Mouse (Mus musculus) monocyte, adult 2 months (primary cell): ENCODE results near the gene Slc7a1.
A peak's percentile ranks its signal among the peaks of the same experiment; 100 is the strongest.

ENCODE experiments used
- DNase-seq, 2 experiments: peaks; one replicate each; pipeline ENCODE4 v3.0.0; 2022; ENCODE audit warnings: low spot score in 2 of 2, low read depth in 1 of 2

Slc7a1 gene

DNA sequence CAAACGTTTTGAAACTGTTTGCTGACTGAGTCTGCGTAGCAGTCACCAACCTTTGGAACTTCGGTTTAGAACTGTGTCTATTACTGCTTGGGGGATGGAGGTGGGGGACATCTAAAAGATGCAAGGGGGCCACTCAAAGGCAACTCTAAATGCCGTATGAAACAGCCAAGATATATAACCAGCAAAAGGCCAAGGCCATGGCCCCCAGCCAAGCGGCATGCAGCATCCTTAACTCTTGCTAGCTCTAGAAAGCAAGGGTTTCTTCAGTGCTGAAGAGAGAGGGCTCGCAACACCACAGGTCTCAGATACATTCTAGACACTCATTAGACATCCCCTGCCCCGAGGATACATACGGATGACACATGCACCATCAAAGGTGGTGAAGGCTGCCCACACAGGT lies 6.4 kb downstream of the Slc7a1 start:
- no peak for DNase-seq

DNA sequence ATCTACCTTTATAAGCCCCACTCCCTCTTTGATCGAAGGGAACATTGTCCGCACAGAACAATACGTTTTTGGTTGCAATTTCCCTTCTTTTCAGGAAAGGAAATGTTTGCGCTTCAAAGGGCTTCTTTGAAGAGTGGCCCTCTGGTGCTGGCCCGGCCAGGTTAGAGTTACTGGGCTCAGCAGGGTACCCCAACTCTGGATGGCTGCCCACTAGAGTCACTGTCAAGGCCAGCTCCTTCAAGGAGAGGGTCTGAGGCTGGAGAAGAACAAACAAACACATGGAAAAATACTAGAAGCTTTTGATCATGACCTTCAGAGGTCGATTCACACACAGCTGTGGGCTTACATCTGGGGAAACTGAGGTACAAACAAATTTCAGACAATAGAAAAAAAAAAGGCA lies 6.9 kb downstream of the Slc7a1 start:
- DNase-seq: no peak

DNA sequence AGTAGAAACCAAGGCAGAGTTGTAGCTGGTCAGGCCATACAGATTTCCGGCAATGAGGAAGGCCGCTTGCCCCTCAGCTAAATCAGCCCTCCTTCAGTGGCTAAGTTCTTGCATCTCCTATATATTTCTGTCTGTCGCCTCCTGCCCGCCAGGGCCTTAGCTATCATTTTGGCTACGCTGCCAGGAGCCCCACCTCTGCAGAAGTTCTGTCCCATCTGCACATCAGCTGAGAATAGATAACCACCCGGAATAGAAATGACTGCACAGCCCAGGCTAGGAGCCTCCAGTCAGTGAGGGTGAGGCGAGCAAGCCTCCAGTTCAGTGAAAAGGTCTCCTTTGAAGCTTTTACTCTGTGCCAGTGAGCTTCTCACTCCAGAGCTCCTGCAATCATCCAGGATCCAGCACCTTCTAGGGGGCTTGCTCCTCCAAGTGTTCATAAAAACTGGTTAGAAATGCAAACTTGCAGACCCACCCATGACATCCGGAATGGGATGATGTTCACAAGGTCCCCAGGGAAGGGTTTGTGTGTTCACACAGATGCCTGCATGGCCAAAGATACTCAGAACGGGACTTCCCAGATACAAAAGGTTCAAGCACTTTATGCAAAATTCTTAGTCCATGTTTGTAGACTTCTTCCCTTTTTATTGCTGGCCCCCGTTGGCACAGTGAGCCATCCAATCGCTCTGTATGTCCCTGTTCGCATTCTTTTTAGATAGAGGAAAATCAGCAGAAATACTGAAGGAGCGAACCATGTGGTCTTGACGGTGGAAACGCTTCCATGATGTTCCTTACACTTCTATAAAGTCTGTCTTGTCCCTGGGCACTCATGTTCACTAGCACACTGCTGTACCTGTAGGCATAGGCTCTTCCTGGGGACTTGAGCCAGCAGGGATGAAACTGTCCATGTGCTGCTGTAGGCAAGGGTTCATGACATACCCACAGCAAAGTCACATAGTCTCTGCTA lies 10.4 kb downstream of the Slc7a1 start:
- no peak for DNase-seq

DNA sequence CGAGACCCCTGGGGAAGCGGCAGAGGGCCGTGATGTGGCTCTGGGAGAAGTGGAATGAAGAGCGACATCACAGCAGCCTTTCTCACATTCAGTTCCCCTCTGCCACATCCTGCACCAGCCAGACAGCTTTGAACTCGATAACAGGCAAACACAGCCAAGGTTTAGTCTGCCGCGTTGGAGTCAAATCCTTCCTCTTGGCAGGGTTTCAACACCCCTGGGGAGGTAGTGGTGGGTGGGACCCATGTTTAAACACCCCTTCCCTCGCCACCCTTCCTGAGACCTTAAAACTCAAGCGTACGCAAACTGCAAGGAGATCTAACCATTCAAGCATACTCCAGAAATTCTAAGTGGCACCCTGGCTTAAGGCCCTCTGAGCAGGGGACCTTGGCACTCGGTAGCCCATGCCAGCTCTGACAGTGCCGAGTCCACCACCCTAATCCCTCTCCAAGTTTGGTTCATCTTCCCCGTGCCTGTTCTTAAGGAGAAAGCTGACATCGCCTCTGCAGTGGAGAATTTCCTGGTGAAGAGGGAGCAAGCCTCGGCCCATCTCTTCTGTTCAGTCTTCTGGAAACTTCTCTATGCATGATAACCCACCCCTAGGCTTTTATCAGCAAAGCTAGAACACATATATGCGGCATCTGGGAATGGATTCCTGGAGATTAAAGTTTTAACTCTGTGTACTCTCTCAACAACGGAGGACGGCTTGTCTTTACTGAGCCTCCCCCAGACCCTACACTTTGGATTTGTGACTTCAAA lies 11.3 kb downstream of the Slc7a1 start:
- no peak for DNase-seq

DNA sequence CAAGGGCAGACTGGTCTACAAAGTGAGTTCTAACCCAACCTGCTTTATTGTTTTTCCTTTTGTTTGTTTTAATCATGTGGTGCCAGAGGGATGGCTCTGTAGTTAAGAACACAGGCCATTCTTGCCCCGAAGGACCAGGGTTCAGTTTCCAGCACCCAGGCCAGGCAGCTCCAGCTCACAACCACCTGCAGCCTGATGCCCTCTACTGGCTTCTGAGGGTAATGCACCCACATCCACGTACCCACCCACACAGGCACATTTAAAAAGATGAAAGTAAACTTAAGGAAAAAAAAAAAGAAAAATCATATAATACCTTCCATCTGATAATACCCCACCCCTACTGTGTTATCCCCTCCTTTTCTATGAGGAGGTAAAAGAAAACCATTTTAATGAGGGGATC lies 11.9 kb downstream of the Slc7a1 start:
- no peak for DNase-seq

DNA sequence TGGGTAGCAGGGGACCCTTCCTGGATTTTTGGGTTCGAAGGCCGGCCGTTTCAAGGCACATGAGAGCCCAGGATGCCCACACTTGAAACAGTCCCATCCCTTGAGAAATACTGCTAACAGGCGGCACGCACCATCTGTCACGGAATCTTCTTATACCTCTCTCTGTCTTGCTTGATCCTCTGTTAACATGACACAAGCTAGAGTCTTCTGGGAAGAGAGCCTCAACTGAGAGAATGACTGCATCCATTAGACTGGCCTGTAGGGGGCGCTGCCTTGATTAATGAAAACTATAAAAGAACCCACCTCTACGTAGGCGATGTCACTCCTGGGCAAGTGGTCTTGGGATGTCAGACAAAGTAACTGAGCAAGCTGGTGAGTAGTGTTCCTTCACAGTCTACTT lies 13.2 kb downstream of the Slc7a1 start:
- DNase-seq: no peak

DNA sequence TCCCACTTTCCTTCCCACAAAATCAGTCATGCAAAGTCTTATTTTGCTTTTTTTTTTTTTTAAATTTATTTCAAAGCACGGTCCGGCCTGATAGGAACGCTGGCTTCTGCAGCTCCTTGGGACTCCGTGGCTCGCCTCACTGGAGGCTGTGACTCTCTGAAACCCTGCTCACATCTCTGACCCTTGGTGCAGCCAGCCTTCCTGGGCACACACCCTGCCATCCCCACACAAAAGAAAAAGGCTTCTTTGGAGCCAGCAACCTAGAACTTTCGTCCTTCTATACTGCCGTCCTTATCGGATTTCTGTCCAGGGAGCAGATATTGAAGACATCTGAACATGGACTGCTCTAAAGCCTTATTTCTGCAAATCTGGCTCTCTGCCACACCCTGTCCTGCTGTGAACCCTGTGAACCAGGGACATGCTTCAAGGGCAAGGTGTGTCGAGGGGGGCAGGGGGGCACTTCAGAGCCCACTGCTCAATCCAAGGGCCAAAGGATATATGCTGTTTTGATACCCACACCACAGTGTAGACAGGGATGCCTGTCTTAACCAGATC lies 15.1 kb downstream of the Slc7a1 start:
- DNase-seq: no peak

DNA sequence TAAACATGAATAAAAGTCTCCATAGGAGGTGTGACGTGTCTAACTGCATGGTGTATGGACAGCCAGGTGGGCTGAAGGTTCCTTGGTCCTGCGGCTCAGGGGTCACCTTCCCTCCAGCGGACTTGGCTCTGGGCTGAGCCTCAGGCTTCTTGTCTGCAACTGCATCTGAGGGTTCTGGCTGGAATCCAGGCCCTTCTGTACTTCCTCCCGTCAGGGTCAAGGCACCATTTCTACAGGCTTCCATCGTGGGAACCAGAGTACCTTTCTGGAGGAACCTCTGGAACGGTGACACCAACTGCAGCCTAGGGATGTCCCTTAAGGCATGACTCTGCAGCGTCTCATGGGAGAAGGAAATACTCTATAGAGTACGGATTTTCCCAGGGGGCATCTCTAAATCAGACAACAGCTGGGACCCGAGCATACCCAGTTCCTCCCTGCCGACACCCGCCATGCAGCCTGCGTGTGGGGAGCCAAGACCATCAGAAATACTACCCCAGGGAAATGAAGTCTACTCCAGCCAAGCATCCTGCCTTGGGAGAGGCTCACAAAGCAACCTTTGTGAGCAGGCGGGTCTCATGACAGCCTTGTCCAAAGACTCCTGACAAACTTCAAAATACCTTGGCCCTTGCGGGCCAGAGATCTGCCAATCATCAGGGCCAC lies 15.7 kb downstream of the Slc7a1 start:
- DNase-seq: no peak

DNA sequence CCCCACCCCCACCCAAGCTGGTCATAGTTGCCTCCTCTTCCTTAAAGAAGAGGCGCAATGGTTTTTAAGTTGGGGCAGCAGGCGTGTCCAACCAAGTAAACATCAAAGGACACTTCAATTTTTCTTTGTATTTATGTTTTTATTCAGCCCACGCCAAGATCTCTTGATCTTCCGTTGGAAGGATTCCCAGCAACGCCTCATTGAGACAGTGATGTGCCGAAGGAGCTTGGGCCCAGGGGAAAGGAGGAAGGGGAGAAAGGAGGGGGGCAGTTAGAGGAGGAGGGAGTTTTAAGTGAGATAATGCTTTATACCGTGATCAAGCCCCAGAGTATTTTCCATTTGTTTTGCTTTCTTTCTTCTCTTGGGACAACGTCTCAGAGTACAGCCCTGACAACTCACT lies 18.6 kb downstream of the Slc7a1 start:
- DNase-seq: no peak

DNA sequence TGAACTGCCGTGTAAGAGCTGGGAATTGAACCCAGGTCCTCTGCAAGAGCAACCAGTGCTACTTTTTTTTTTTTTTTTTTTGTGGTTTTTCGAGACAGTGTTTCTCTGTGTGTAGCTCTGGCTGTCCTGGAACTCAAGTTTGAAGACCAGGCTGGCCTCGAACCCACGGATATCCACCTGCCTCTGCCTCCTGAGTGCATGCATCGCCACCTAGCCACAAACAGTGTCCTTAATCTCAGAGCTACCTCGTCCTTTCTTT lies 19.5 kb downstream of the Slc7a1 start:
- no peak for DNase-seq

DNA sequence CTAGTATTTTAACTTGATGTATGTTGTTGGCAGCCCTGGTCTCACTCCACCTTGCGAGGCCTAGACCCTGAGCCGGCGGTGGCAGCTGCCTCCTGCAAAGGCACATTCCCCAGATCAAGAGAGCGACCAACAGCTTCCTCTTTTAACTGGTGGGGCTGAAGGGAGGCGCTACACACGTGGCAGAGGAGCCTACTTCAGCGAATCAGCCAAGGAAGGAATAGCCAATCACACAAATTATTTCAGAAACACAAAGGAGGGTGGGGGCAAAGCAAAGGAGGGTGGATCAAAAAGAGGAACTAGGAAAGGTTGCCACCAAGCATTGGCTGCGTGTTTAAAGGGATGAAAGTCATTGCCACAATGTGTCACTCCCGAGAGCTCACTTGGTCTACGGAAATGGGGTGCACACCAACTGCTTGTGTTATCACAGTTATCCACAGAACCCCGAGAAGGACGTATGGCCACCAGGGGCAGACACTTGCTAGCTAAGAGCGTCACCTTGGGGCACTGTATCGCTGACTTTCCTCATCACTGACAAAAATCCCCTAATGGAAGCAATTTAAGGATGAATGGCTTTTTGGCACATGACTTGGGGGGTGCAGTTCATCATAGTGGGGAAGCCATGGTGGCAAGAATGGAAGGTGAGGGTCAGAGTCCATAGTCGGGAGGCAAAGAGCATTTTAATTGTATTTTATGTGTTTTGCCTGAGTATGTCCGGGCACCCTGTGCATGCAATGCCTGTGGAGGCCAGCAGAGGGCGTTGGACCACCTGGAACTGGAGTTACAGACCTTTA lies 20.1 kb downstream of the Slc7a1 start:
- peak; percentile 74 to 80 for DNase-seq

DNA sequence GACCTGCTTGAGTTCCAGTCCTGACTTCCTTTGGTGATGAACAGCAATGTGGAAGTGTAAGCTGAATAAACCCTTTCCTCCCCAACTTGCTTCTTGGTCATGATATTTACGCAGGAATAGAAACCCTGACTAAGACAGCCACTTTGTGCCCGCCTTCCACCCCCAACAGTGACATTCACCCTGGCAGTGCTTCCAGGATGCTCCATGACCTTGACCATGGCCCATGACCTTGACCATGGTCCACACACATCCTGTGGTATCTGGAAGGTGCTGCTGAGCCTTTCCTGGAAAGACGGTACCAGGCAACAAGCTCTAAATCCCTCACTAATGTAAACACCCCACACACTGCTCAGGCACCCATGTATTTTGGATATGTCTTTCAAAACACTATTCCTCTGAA lies 21.0 kb downstream of the Slc7a1 start:
- DNase-seq: no peak

DNA sequence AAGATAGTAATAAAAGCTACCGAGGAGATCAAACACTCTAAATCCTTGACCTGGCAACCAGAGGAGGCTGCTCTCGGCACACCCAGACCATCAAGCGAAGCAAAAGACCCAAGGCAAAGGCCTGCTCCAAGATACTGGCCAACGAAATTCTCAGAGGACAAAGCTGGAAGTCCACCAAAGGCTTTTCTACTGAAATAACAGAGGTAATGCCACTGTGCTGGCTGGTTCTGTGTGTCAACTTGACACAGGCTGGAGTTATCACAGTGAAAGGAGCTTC lies 21.5 kb downstream of the Slc7a1 start:
- DNase-seq: no peak

DNA sequence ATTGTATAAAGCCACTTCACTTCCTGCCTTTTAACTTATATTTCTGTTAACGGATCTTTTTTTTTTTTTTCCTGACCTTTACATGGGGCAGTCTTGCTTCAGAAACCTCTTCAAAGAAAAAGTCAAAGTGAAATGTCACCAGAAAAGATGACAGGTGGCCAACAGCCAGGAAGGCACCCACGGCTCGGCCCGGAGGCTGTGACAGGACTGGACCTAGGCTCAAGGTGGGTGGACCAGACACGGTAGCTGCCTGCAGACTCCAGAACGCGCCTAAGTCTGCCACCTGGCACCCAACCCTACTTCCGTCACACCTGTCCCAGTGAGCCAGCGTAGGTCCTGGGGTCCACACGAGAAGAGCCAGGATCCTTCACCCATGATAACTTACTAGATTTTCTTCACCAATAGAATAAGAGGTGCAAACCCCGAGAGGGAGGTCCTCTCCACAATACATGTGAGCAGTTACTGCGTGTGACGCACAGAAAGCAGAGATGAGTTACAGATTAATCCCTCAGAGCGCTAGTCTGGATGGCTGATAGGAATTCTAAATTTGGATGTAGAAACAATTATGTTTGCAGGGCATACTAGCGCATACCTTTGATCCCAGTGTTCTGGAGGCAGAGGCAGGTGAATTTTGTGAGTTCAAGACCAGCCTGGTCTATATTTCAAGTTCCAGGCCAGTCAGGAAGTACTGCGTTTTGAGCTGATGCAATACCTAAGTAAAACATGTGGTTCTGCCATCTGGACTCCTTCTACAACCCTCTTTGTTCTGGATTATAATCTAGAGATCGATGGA lies 22.1 kb downstream of the Slc7a1 start:
- DNase-seq: no peak

DNA sequence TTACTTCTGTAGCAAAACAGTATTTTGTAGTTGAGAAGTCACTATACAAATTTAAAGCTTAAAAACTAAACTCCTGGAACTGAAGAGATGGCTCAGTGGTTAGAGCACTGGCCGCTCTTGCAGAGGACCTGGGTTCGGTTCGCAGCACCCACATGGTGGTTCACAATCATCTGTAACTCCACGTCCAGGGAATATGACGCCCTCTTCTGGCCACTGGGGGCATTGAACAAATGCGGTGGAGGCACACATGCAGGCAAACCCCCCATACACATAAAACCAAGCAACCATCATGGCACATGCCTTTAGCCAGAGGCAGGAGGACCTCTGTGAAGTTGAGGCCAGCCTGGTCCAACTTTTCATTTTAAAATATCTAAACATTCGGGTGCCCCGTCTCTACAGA lies 23.3 kb downstream of the Slc7a1 start:
- no peak for DNase-seq

DNA sequence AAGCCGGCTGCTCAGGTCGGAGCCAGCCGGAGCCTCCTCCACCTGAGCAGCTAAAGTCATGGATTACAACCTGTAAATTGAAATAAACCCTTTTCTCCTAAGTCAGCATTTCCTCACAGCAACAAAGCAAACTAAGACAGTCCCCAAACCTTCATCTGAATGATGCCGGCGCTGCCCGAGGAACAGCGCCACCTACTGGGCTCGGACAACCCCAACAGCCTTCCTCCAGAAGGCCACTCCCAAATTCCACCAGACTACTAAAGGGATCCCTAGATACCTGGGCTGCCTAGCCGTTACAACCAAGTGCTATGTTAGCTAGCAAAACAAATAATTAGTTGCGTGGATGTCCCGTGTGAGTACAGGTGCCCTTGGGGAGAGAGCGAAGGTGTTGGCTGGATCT lies 24.2 kb downstream of the Slc7a1 start:
- DNase-seq: no peak

DNA sequence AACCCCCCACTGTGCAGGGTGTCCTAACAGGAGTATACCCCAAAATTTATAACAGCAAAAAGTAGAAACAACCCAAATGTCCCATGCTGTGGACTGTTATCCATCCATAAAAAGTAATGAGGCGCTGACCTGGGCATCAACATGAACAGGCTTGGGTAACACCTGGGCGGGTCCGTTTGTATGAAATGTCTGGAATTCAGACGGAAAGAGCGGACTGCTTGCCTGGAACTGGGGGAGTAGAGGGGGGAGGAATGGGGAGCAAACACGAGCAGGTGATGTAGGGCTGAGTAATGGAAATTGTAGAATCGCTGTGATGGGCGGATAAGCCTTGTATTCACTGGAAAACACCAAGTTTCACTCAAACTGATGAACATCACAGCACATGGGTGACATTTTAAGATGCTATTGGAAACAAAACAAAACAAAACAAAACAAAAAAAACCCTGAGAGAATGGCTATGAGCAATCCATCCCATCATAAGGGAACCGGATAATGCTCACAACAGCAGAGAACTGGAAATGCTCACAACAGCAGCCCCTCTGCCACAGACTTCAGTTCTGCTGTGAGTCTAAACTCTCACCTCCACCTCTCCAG lies 26.5 kb downstream of the Slc7a1 start:
- no peak for DNase-seq

DNA sequence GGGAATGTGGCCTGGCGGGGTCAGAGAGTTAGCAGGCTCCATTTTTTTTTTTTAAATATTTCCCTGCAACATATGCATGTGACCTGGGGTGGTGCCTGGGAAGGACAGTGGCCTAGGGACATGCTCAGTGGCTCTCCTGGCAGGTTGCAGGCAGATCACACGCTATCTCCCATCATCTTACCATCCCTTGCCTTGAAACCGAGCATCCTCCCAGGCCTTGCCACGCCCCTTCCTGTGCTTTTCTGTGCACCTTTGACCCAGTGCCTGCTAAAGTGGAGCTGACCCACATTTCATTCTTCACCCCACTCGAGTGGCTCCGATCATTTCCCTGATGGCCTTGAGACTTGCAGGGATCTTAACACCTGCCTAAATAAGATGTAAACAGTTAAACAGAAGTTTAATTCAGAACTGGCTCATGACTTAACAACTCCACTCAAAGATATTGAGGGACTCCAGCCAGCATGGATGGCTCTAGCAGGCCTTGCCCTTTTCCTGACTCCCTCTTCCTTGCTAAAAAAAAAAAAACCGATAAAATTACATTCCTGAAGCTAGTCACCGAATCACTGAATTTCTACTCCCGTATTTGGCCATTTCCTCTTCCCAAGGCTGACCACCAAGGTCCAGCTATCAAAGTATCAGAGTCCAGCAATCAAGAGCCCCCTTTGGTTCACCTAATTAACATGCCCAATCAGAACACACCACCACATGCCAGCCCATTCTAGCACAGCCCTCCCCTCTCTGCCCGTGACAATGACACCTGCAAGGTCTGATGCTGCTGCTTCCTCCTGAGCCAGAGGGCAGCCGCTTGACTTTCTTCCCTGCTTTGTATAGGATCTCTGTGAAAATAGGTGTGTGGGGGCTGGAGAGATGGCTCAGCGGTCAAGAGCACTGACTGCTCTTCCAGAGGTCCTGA lies 27.4 kb downstream of the Slc7a1 start:
- no peak for DNase-seq

DNA sequence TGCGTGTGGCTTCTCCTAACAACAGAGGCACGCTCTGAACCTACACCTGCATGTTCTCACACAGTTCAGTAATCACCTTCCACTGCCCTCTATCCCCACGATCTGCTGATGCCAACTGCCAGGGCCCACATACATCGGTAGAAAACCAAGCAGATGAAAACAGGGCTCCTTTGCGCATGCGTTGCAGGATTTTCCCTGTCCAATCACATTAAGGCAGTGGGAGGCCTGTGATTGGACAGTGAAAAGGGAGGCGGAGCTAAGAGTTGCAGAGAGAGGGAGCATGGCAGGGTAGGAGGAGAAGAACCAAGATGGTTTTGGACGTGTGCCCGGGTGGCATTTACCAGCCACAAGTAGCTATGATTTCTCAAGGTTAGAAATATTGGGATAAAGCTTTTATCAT lies 28.3 kb downstream of the Slc7a1 start:
- no peak for DNase-seq
